Mouse (Mus musculus) brain, embryonic 14.5 days (tissue): ENCODE results near the gene Cnksr1. TPM values are rescaled to one million over a fixed set of nuclear protein-coding genes. Genes with fewer than 3 reads are reported as not detected.

Experiments
- DNase-seq: peaks from one replicate; pipeline ENCODE4 v3.0.0-alpha.2; 2011; ENCODE audit warnings: low read depth
- CTCF ChIP-seq: fragments of 200-500 bp; IDR thresholded peaks from 2 replicates; pipeline ENCODE4 v1.5.1; 2012; ENCODE audit warnings: inconsistent platforms, mild to moderate bottlenecking, moderate library complexity, borderline replicate concordance; ENCODE audit not compliant: insufficient read depth, insufficient read length; ENCODE audit errors: extremely low read depth
- POLR2A ChIP-seq: fragments of 200-500 bp; IDR thresholded peaks from 2 replicates; pipeline ENCODE4 v1.6.1; 2012; ENCODE audit warnings: mild to moderate bottlenecking, inconsistent platforms, borderline replicate concordance; ENCODE audit not compliant: poor library complexity, insufficient read depth, insufficient read length, severe bottlenecking; ENCODE audit errors: extremely low read depth
- polyA plus RNA-seq: library from polyadenylated mRNA; depleted of rRNA; stranded (reverse); fragments of >200 nt; gene quantifications from 2 replicates; pipeline ENCODE4 v1.2.3, GENCODE M21; 2012

Cnksr1 gene
- polyA plus RNA-seq, 1 experiment = 0.30 TPM

DNA sequence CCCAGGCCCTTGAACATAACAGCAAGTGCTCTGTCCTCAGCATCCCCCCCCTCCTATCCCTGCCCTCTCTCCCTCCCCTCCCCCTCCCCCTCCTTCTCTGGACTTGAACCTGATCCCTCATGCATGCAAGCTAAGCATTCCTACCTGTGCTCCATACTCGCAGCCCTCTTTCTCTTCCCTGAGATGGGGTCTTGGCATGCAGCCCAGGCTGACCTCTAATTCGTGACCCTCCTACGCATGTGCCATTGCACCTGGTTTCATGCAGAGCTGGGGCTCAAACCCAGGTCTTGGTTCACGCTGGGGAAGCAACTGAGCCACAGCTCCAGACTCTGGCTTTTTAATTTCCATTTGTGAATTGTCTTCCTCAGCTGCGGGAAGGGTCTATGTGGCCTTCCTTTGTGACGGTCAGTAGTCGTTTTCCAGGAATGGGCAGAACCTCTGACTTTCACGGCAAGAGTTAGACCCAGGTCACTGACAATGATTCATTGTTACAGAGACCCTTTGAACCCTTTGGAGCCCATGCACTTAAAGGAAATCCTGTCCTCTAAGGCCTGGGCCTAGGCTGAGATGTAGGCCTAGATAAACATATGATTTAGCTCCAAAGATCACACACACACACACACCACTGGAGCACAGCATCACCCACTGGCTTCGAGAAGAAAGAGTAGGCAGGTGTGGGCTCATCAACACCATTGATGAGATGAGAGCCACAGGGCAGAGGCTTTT is 27.8 kb upstream of the Cnksr1 start:
- TF ChIP-seq POLR2A (no peak), CTCF (no peak)
- DNase-seq = no peak

DNA sequence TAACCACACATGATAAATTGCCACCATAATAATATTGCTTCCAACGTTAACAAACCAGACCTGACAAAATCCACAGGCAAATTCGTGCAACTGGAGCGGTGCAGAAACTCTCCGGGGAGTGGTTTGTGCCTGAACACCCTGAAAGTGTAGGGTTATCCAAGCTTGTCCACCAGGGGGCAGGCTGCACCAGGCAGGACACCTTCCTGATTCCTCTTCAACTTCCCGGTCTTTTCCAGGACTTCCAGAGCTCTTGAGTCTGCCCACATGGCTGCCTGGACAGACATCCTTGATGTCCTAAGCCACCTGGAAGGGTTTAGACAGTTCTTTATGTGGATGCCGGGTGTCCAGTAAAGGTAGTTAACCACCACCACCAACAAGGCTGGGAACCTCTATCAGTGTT is 25.0 kb upstream of the Cnksr1 start:
- peak; percentile 67 for TF ChIP-seq CTCF
- TF ChIP-seq POLR2A = no peak
- DNase-seq = peak; percentile 37

DNA sequence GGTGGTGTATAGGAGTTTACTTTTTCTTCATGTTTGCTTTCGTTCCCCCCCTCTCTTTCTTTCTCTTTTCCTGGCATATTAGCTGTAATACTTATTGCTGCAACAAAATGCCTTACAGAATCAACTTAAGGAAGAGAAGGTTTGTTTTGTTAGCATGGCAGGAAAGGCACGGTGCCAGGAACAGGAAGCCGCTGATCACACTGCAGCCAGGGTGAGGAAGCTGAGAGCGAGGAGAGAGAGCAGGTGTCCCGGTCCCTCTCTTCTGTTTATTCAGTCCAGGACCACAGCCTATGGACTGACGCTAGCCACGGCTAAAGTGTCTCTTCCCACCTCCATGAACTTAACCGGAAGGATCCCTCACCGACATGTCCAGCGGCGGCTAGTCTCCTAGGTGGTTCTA is 20.2 kb upstream of the Cnksr1 start:
- DNase-seq = no peak
- TF ChIP-seq CTCF (no peak), POLR2A (no peak)

DNA sequence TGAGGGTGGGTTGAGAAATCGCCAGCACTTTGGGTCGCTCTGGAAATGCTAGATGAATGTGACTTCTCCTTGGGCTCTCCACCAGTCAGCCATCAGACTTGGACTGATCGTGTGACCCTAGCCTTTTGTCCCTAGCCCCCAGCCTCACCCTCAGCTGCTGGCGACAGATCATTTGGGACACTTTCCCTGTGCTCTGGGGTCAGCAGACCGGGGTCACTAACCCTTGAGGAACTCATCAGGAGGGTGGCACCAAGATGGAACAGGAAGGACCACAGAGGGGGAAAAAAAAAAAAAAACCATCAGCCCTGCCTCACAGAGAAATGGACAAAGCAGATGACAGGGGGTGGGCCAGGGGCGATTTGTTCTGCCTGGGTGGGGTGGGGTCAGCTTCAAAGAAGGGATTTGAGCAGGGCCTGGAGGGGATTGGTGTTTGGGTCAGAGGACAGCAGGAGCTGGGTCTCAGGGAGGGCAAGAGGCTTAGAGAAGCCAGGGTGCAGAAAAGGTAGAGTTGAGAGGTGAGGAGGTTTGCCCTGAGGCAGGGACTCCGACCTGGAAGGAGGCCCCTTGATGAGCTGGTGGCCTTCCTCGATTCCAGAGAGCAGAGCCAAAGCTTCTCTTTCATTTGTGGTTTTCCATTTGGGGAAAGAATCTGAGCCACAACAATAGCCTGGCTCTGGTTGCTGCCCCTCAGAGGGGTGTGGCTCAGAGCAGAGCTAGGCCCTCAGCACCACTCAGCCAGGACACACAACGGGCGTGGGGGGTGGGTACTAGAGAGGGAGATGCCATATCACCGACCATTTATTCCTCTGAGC is 19.2 kb upstream of the Cnksr1 start:
- DNase-seq = no peak
- TF ChIP-seq CTCF (no peak), POLR2A (no peak)

DNA sequence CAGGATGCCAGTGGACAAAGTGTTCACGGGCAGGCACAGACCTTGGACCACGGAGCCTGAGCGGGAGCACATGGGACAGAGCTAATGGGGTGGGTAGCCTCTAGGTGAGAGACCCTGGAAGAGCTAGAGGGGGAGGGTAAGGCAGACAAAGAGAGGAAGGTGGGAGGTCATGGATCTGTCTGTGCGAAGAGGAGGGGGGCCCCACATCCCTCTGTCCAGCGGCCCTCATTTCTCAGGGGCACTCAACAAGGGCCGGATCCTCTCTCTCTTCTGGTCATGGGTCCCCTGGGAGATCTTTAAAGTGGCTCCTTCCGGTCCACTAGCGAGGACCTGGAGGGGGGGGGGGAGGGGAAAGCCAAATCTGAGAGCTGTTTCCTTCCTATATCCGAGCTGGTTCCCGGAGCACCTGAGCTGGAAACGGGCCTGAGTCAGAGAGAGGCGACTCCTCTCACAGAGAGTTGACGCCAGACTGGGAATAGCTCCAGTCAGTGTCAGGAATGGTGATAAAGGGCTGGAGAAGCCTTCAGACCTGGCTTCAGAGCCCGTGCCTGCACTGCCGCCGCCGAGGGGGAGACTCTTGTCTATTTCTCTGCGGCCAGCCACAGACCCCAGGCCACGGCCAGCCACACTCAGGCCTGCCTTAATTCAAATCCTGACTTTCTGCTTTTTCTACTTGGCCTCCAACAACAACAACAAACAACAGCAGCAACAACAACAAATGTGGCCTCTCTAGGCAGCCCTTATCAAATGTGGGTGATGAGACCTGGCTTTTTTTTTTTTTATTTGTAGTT is 18.4 kb upstream of the Cnksr1 start:
- no peak for TF ChIP-seq CTCF
- no peak for TF ChIP-seq POLR2A
- DNase-seq = no peak

DNA sequence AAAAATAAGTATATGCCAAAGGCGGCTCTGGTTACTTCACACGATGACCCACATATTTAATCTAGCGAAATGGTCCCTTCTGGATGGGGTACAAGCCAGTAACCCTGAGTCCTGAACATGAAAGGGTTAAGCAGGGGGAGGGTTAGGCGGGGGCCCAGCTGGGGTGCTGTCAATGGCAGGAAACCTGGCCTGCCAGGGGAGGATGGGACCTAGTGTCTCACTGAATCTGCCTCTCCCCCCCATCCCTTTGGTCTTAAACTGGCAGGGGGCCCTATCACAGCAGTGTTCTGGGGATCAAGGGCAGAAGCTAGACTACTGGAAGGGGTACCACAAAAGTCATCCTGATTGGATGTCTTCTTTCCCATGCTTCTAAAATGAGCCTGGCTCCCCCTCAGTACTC is 17.7 kb upstream of the Cnksr1 start:
- no peak for DNase-seq
- TF ChIP-seq CTCF (no peak), POLR2A (no peak)

DNA sequence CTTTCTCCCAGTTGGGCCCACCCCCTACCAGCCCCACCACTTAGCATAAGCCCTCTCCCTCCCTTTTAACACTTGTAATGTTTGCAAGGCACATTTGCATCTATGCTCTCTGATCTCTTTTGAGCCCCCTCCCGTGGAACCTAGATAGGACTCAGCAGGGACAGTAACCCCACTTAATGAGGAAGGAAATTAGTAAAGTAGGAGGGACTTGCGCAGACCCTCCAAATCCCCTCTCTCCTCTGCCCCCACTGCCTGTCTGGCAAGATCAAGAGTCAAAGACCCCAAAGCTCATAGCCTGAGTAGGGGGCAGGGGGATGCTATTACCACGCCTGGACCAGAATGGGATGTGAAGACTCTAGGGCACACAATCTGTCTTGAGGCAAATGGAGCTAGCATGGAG is 16.6 kb upstream of the Cnksr1 start:
- TF ChIP-seq CTCF = no peak
- TF ChIP-seq POLR2A = no peak
- no peak for DNase-seq

DNA sequence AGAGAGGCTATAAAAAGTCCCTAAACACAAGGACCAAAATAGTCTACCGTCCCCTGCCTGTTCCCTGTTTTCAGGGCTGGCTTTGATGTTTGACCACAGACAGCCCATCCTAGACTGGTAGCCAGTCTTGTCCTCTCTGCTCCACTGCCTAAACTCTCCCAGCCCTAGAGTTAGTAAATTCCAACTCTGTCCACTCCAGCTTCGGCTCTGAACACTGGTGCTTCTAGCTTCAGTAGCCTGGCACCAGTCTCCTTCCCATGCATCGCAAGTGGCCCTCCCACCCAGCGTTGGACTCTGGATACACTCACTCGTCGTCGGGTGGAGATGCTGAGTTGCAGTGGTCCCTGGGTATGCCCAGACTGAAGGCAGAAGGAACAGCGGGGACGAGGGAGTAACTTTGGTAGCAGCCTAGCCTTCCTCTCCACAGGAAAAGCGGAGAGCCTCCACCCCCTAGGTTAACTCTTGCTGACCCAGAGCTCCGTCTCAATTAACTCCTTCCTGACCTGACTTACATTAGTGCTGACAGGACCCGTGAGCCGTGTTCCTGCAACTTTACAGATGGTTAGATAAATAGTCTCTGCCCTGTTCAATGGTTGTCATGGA is 15.6 kb upstream of the Cnksr1 start, which contains the start of gene Grrp1:
Gene Grrp1 (minus strand): TSS at position 385 of the 603 bp plus-strand sequence.
- peak; percentile 38 for DNase-seq
- no peak for TF ChIP-seq POLR2A
- no peak for TF ChIP-seq CTCF

DNA sequence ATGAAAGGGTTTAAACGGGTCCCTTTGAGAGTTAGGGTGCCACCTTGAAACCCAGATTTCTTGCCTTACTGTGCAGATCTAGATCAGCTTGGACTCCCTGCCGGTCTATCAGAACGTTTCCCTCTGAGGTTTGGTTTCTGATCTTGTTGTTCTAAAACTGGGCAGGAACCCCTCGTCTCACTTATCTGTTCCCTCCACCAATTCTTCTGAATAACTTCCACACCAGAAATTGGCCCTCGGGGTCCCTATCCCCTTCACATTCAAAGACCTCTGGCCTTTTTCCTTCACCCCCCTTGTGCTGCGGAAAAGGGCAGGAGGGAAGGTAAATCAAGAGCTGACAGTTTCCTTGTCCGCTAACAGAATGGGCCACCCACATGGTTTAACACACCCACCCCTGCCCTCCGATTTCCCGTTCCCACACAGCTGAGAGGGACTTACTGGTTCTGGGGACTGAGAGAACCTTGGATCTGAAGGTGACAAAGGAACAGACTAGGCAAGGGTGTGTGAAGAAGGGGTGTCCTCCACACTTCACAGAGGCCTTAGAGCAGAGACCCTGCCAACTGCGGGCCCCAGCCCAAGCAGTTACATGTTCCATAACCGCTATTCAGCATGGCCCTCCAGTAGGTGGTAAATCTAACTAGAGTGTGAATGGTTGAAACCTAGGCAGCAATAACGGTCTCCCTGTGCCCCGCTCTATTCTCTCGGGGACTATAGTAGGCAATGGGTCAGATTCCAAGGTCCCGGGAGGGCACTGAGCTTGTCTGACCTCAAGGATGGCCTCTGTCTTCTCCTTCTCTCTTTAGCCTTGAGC is 14.9 kb upstream of the Cnksr1 start:
- no peak for DNase-seq
- TF ChIP-seq CTCF = no peak
- no peak for TF ChIP-seq POLR2A

DNA sequence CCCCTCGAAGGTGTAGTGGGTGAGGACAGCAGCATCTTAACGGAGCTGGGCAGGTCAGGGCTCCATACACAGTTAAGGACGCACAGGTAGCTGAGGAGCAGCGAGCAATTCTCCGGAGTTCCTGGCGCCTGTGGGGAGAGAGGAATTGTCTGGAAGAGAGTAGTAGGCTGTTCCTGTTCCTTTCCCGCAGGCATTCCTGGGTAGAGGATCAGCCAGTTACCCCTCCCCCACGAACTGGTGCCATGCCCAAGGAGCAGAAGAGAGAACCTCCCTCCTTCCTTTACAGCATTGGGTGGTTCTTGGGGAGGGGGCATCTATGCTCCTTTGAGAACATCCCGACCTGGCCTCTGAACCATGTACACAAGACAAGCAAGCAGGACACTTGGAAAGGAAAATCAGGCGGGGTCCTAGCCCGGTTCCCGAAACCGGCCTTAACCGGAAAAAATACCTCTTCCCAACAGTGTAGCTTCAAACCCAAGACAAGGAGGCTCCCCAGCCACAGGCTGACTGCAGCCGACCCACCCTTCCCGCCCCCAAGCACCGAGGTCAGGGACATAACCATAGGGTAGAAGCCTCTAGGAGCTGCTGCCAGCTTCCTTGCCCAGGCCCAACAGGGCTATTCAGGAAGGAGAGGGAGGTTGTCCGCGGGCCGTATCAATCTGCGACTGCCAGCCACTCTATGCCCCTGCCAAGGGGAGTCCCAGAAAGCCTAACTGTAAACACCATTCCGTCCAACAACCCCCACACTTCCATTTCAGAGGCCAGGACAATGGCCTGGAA is 14.1 kb upstream of the Cnksr1 start:
- DNase-seq = peak; percentile 47
- TF ChIP-seq POLR2A (no peak), CTCF (no peak)

DNA sequence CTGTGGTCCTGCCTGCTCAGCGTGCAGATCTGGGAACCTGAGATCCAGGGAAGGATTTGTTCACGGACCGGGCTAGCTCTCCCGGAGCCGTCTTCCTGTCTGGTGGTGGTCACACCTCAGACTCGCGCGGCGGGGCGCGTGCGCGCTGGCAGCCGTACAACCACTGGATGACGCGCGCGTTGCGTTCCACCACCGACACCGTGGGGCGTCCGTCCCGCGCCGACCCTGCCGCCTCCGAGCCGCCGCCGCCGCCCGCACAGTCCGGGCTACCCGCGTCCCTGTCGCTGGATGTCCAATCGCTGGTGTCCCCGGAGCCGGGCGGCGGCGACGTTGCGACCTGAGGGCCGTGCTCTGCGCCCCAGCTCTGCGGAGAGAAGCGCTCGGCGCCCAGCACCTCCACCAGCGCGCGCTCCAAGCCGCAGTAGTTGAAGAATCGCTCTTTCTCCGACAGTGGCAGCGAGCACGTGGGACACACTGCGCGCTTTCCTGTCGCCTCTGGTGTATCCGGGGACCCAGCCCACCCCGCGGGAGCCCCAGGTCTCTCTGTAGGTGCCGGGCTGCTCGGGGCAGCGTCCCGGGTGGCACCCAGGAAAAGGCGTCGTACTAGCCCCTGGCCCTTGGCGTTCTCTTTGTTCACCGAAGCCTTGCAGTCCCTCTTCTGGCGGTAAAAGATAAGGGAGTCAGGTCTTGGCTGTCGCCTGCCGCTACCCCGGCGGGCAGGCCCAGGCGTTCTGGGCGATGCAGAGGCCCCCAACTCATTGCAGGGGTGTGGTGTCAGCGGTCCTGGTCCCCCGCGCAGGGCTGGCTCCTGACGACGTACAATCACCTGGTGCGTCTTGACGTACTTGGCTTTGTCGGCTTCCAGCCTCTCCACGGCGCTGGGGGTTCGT is 13.3 kb upstream of the Cnksr1 start:
- peak; percentile 79 for DNase-seq
- peak; percentile 6; the same call in 1 of the 2 replicates for TF ChIP-seq CTCF
- 0 out of 2 replicates have a peak, but pooled peaks have one; percentile 35 for TF ChIP-seq POLR2A

DNA sequence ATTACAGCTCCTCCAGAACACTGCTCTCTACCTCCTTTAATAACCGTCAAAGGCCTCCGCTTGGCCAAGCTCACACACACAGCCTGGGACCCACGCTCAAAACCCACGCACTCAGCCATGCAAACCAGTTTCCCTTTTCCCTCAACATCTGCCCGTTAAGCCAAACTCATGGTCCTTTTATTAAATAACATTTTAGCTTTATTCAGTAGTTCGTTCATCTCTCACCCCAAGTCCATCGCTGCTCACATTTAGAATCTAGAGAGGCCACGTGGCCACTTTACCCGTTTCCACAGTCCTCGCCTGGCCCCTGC is 12.7 kb upstream of the Cnksr1 start:
- TF ChIP-seq CTCF (no peak), POLR2A (no peak)
- DNase-seq = no peak
